Mouse (Mus musculus) right cerebral cortex, postnatal 10 days (tissue): ENCODE results near the gene Asb8.

ENCODE experiments used
- DNase-seq, 2 experiments: peaks; one replicate each; pipeline ENCODE4 v3.0.0; 2021; ENCODE audit warnings: low spot score in 2 of 2

Asb8 gene

DNA sequence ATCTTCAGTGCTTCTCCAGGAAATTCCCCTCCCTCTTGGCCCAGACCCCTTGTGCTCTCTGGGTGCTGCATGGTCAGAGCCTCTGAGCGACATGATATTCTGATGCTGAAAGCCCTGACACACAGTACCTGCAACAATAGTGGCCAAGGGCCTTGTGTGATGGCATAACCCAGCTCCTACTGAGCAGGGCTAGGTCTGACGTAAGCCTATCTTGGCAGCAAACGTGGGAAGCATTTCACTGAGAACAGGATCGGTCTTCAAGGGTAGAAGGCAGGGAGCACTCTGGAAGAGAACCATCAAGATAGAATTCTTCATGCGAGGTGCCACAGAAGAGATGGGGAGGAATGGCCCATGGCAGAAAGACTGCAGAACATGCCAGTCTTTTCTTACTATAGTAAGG, at the start of gene Asb8:
TSS of gene Asb8 (minus strand) at position 101 of the 400 bp plus-strand sequence.
- DNase-seq: no peak

DNA sequence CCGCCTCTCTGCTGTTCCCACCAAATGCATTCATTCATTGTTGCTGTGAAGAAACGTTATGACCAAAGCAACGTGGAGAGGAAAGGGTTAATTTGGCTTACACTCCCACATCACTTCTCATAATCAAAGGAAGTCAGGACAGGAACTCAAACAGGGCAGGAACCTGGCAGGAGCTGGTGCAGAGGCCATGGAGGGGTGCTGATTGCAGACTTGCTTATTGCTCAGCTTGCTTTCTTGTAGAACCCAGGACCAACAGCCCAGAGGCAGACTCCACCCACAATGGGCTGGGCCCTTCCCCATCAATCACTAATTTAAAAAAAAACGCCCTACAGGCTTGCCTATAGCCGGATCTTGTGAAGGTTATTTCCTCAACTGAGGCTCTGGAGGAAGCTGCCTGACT, 48.7 kb upstream of the Asb8 start:
- no peak for DNase-seq

DNA sequence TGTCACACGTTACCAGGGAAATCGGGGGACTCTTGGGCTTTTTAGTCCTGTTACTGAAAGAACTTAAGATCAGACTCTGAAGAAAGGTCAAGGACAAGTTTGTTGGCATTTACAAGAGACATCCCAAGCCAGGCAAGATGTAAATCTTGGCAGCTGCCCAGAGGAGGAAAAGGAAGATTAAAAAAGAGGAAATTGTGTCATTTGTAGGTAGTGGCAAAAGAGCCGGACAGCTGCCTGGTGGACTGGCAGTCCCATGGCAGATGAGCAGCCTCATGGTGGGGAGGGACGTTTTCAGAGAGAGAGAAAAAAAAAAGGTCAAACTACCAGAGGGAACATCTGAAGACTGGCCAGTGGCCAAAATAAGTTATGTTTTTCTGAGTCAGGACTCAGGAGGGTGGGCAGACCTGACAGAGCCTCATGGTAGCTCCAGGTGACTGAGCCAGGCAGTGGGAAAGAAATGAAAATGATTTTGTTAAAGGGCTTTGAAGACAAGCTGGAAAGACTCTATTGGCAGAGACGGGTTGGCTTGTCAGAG, 48.0 kb upstream of the Asb8 start:
- DNase-seq: no peak

DNA sequence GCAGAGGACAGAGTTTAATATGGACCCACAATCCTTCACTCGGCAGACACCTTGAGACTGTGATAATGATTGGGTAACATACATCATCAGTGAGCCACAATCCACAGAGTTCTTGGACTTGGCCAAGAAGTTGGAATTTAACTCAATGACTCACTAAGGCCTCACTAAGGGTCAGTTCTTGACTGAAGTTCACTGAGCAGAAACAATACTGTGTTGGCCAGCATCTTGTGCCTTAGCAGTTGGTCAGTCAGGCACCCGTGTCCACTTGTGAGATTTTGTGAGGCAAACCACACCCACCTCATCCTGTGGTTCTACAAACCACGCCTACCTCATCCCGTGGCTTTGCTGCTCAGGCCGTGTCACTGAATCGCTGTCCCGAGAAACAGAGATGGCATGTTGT, 44.3 kb upstream of the Asb8 start:
- DNase-seq: no peak

DNA sequence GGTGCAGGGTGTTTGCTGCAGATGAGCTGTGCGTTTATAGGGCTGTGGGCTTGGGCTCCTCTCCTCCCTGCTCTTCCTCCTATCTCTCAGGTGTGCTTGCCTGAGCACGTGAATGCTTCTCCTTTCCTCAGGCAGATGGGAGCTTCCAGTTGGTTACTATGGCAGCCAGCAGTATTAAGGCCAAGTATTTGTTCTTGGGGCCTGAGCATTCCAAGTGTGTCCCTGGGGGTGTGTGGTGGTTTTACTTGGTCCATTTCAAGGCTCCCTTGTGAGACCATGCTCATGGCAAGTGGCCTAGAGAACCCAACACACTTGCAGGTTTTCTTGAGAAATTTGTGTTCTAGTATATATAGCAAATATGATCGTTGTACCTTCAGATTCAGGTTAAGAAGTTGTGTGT, 30.0 kb upstream of the Asb8 start, which contains the start of gene Olfr288:
TSS of gene Olfr288 (minus strand) at position 101 of the 400 bp plus-strand sequence.
- no peak for DNase-seq

DNA sequence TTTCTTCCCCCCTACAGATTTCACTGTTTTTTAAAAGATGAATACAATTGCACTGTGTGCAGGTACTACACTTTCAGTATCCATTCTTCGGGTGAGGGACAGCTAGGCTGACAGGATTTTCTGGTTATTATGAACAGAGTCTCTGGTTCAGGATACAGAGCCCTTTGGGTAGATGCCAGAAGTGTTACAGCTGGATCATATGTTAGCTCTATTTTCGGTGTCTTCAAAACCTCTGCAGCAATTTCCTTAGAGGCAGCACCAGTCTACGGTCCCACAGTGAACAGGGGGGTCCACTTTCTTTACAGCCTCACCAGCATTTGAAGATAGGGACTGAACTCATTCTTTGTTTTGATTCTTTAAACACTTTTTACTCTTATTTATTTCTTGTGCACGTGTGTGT, 19.0 kb upstream of the Asb8 start:
- no peak for DNase-seq

DNA sequence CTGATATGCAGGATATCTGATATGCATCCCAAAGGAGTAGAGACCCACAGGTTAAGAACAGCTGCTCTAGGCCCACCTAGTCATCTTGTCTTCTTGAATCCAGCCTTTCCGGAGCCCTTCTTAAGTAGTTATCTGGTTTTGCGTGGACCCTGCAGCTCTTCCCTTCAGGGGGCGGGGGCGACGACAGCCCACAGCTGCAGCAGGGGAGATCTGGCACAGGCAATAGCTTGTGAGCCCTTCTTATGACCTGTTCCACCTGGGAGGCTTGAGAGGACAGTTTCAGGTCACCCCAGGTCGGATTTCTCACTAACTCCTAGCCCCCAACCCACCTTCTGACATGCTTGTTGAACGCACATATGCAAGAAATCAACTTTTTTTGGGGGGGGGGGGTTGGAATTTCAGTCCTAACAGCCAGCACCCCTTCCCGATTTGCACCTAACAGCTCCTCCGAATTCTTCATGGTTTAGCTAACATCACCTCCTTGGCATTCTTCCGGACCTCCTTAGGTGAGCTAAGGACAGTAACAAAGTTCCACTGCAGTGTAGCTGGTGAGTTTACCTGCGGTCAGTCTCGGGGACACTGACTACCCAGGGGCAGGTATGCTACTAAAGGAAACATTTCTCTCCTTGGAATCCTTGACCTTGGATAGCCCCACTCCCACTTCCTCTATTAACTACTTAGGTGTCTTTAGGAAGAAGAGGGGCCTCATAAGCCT, 16.6 kb upstream of the Asb8 start:
- no peak for DNase-seq

DNA sequence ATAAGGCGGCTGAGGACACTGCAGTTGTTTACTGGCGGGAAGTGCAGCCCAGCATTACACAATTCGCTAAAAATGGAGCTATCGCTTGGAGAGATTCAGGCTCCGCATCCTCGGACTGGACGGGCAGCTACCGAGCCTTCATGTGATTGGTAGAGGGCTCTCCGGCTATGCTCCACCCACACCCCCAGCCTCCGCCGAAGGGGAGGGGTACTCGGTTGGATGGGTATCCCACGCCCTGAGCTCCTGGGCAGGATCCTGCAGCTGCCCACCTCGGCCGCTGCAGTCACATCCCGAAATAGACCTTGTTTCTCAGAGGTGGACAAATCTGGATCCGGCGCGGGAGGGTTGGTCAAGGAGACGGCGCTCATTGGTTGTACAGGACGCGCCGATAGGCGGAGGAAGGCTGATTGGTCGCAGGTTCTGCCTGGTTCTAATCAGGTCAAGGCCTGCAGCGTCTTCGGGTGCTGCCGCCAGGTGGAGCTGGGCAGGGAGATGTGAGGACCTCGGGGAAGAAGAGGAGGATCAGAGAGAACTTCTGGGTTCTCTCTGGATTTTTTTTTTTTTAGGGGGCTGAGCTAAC, 15.8 kb upstream of the Asb8 start:
- DNase-seq: peak; percentile 93 to 95

DNA sequence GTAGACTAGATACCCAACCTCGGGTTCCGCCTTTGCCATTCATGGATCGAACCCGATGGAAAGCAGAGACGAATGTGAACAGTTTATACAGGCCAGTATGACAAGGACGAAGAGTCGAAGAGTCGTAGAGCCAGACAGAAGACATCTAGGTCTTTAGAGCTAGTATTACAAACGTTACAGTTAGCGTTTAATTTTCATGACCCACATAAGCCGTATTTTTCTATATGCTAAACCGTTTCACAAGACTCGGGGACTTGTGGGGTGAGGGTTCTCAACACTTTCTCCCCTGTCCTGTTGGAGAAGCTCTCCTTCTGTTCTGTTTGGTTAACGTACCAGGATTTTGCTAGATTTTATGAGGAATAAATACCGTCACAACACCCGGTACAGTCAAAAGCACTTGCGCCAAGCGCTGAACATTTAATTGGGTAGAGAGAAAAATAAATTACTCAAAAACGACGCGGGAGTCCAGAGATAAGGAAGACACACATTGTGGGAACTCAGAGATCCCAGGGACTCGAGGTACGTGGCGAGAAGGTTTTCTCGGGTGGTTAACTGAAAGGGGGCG, 15.2 kb upstream of the Asb8 start:
- no peak for DNase-seq

DNA sequence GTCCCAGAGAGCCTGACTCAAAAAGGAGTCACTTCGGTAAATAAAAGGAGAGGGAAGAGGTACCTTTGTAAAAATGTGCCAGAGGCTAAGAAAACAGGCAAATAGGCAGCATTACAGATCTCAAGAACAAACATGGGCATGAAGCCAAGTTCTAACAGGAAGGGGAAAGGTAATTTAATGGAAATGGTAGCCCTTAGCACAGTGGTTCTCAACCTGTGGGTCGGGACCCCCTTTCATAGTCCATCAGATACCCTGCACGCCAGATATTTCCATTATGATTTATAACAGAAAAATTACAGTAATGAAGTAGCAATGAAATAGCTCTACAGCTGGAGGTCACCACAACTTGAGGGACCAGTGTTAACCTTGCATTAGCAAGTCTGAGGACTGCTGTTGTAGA, 11.9 kb upstream of the Asb8 start:
- DNase-seq: no peak

DNA sequence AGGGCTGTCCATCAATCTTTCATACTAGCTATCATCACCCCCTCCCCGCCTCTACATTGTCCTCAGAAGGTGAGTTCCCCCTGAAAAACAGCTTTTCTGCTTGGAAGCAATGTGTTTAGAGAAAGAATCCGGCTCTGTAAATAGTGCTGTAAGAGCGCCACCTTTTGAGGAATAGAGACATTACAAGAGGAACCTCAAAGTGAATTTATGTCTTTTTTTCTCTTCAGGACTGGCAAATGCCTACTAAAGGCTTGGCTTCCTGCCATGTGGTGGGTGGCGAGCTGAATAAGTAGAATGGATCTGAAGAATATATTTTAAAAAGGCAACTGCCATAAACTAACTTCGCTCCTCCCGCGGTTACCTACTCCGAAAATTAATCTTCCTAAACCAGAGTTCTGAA, 8.4 kb upstream of the Asb8 start:
- DNase-seq: peak; percentile 89 to 92

DNA sequence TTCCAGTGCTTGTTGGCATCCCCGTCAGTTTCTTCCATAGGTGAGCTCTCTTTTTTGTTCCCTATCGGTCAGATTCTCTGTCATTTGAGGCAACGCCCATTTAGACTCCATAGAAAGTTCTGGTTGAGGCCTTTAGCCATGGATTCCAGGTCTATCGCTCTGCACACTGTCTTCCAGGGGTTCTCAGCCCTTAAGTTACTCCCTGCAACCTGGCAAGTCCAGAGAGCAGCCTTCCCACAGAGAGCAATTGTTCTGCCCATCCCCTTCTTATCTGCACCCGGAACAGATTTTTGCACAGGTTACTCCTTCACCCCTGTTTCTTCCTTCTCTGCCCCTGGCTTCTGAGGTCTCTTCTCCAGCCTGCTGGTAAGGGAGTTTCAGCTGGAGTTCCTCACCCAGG, 6.7 kb upstream of the Asb8 start:
- DNase-seq: no peak

DNA sequence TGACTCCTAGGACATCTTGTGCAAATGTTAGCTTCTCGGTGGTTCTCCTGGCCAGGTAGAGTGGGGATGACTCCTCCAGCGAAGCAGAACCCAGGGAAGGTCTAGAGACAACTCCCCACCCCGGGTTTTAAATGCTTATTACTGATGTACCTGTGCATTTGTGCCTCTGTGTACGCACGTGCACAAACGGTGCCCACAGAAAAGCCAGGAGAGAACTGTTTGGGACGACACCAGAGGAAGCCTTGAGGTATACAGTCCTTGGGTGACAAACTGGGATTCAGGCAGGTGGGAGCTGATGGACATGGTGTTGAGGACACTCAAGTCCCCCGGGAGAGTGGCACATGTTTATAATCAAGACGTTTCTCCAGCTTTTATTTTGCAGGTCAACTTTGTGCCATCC, 5.5 kb upstream of the Asb8 start:
- no peak for DNase-seq

DNA sequence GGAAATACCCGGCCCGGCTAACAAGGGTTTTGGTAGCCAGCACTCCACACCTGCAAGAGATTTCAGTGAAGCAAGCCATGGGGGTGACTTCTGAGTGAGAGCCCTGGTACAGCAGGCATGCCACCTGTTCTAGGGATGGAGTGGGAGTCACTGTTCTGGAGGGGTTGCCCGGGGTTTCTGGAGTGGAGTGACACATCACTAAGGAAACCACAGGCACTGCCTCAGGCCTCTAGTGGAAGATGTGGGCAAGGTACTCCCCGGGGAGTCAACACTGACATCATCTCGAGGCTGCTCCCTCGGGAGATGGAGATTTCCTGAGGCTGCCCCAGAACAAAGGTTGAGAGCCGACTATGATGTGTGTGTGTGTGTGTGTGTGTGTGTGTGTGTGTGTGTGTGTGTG, 4.9 kb upstream of the Asb8 start:
- peak; percentile 76 to 86 for DNase-seq

DNA sequence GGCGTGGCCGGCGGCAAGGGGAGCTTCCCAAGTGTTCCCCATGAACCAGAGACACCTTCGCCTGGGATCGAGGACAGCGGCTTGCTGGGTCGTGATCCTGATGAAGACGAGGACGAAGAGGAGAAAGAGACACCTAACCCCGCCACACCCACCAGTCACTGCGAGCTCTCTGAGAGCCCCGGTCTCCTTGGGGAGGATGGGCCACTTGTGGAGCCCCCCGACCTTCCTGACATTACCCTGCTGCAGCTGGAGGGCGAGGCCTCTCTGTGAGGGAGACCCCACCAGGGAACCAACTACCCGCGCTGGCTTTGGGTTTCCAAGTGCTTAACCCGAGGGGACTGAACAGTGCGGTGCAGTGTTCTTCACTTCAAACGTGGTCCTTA, 3.2 kb upstream of the Asb8 start:
- peak in 1 of 2 experiments; percentile 35 for DNase-seq

DNA sequence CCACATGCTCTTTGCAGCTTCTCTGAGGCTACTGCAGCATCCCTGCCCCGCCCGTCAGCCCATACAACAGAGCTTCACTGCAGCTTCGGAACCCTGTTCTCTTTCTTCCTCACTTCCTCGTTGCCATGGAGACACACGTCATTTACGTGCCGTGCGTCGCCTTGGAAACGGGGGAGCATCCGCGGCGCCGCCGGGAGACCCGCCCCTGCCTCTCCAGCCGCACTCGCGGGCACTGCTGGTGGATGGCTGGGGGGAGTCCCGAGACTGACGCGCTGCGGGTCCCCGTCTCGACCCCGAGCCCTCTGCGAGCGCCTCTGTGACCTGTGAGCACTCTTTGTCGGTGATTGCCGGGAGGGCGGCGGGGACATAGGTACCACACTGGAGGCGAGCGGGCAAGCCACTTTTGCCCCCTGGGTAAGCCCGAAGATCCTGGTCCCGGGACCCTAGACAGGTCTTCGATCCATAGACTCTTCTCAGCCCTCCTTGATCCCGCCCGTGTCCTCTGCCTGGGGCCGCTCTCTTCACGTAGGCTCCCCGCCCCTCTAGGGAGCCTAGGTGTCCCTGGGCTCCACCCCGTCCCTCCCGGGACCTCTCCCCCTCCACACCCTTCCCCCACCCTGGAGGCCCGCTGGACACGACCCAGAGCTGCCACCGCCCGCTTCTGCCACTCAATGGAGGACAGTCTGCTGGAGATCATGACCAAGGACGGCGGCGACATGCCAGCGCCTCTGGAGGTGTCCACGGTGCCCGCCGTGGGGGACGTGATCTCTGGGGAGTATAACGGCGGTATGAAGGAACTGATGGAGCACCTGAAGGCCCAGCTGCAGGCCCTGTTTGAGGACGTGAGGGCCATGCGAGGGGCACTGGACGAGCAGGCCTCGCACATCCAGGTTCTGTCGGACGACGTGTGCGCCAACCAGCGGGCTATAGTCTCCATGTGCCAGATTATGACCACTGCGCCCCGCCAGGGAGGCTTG, 2.5 kb upstream of the Asb8 start:
- peak; percentile 96 to 97 for DNase-seq

DNA sequence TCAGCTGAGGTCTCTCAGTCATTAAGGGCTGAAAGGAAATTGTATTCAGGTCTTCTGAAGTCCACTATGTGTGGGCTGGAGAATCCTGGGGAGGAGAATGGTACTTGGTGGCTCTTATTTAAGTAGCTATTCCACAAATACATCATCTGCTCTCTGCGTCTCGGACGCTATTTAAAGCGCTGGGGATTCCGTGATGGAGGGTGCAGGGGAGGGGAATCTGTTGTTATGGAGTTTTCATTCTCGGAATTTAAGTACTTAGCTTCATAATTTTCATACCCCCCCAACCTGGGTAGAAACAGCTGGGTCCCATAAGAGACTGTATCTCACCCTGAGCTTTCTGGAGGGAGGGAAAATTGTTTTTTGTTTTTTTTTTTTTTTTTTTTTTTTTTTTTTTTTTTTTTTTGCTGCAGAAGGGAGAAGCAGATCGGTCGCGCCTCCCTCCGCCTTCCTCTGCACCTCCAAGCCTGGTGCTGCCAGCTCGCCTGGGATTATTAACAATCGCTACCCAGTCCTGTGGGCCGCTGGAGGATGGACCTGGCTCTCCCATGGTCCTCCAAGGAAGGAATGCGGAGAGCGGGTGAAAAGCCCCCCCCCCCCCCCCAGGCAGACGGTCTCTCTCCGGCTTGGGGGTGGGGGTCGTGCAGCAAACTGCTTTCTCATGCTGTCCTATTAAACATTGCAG, 1.7 kb upstream of the Asb8 start, which contains the start of gene Ccdc184:
TSS of gene Ccdc184 (plus strand) at position 196 of the 682 bp plus-strand sequence.
- peak; percentile 50 to 63 for DNase-seq

DNA sequence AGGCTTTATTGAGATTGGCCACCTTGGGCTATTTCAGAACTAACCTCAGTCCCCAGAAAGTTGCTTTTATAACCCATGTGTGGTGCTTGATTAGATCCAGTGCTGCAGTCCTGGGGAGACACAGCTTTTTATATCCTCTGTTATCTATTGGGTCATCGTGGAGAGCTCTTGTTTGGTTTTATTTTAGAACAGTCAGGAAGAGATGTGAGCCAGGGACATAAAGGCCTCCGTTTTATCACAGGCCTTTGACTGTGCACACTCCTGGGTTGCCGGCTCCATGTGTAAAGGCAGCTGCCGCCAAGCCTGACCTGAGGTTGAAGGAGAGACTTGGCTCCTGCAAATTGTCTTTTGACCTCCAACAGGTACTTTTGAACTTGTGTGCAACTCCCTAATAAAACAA, 2.9 kb downstream of the Asb8 start:
- DNase-seq: no peak

DNA sequence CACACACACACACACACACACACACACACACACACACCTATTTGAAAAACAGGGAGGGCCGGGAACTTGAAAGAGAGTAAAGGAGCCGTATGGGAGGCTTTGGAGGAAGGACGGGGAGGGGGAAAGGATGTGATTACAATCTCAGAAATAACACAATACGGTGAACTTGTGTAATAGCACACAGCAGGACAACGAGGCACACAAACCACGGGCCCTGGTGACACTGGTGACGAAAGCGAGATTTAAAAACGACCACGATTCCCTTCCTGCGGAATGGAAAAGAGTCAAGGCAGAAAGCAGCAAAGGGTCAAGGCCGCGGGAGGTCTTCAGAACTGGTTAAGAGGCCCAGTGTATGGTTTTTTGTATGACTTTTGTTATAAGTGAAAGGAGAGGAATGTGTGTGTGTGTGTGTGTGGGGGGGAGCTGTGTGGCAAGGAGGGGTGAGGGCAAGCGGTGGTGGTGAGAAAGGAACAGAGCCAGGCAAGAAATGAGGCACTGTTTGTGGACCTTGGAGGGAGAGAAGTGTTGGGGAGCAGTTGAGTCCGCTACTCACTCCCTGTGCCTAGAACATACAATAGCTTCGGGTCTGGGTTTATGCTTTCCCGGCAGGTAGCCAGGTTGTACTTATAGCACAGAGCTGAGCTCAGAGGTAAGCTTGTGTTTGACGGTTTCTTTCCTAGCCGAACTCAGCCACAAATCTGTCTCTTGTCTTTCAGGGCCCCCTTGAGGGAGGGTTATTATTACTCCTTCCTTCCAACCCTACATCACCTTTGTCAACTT, 4.2 kb downstream of the Asb8 start:
- DNase-seq: no peak

DNA sequence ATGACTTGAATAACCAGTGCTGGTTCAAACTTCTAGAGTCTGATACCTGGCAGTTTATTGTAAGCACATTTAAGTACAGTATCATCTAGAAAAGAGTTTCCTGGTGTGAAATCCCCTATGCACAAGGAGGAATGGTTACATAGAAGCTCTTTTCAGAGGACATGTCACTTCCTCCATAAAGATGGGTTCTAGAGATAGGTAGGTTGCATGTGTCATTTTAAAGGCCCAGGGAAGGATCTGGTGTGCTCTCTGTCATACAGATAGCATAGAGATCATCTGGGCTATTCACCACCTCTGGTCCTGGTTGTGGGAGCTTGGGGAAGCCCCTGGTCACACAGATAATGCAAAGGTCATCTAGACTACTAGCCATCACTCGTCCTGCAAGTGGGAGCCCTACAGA, 8.2 kb downstream of the Asb8 start:
- no peak for DNase-seq
